Mouse (Mus musculus): Measurements from ENCODE around the gene Mapt.

Gene Mapt

DNA sequence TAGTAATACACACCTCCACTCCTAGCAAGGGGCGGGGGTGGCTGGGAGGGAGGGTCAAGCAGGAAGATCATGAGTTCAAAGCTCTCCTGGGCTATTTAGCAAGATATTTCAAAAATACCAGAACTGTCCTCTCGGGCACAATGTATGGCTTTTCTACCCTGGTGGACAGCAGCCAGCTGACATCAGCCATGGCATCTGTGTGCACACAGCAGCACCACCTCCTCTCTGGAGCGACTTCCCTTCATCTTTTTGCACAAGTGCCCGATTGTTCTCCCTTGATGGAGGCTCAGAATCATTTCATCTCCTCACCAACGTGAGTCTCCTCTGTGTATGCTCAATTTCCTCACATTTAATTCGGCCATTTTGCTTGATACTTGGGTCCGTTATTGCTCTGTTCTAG, 44.6 kb downstream of the Mapt start:
- no peak for DNase-seq (ENCODE audit: low read depth)

DNA sequence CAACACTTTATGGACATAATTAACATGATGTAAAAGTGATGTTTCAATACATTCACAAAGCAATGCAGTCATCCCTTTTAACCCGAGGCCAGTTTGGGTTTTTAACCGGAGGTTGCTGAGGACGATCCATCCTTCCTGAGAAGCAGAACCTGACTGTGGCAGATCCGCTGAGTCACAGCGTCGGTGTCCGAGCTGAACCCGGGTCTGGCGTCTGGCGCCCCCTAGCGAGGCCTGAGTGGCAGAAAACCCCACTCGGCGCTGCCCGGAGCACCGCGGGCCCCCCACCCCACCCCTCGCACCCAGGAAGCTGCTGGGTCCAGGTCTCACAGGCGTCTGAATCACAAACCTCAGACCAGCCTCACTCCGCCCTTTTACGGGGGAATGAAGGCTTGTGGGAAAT, 47.0 kb downstream of the Mapt start:
- peak; percentile 9 for DNase-seq (ENCODE audit: low read depth)

DNA sequence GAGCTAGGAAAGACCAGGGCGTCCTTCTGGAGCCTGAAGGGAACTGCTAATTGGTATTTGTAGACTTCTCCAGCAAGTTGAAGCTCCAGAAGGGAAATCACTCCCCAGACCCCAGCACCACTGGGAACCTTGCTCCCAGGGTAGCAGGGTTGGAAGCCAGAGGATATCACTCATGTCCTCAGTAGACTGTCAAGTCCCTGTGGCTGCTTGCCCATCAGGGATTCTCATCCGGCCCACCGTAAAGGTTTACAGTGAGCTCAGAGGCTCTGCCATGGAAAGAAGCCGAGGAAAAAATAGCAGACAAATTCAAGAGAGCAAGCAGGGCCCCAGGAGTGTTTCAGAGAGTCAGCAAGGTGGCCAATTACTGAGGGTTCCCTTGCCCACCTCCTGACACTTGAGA, 47.9 kb downstream of the Mapt start:
- no peak for DNase-seq (ENCODE audit: low read depth)

DNA sequence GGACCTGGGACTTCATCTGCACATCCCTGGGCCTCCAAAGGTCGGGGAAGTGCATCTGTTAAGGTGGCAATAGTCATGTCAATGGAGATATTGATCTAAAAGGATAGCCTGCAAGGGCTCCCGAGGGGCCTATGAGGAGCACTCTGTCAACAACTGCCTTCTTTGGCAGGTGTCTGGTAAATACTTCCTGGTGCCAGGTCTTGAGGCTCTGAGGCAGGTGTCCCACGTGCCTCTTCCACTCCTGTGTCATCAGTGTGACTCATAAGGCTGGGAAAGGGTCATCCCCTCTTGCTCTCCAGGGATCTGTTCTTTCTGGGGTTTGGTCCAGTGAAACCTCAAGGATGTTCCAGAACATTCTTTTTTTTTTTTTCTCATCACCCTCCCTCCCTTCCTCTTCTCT, 48.3 kb downstream of the Mapt start:
- DNase-seq (ENCODE audit: low read depth) = no peak

DNA sequence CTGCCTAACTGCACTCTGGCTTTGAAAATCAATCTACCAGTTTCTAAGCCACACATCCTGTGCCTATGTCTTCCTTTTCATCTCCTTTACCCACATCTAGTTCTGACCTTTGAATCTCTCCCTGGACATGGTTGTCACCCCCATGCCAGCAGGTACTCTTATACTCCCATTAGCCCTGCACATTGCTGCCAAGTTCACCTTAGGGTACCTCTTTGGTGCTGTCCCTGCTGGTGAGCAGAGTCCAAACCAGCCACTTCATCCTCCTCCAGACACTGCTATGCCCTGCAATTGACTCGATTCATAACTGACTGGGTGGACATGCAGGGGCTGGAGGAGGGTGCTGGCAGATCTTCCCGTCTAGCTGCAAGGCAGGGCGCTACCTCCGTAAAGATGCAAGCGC, 50.3 kb downstream of the Mapt start:
- no peak for DNase-seq (ENCODE audit: low read depth)

DNA sequence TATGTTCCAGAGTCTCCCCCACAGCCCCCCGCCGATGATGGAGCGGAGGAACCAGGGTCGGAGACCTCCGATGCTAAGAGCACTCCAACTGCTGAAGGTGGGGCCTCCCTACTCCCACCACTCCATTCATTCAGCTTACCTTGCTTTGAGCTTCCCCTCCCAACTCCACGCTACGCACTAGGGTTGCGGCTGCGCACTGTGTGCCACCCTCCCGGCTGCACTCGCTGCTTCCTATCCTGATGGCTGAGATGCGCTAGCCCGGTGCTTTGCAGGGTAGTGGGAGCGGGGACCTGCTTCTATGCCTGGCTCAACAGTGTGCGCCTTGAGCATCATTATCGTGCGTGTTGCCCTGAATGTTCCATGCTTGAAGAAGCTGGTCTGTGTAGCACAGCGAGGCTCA, 55.9 kb downstream of the Mapt start:
- no peak for DNase-seq (ENCODE audit: low read depth)

DNA sequence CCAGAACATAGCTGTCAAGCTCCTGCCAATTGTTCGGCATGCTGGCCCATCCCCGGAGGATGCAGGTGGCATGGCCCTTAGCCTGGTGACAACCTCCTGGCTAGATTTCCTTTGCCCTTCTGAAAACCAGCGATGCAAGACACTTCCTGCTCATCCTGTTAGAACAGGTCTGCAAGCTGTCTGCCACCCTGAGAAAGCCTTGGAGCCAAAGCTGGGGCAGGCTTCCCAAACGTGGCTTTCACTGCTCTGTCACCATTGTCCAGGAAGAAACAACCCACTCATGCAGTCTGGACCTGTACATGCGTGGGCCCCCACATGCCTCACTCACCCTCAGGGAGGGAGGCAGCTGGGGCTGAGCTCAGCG, 57.6 kb downstream of the Mapt start:
- no peak for DNase-seq (ENCODE audit: low read depth)

DNA sequence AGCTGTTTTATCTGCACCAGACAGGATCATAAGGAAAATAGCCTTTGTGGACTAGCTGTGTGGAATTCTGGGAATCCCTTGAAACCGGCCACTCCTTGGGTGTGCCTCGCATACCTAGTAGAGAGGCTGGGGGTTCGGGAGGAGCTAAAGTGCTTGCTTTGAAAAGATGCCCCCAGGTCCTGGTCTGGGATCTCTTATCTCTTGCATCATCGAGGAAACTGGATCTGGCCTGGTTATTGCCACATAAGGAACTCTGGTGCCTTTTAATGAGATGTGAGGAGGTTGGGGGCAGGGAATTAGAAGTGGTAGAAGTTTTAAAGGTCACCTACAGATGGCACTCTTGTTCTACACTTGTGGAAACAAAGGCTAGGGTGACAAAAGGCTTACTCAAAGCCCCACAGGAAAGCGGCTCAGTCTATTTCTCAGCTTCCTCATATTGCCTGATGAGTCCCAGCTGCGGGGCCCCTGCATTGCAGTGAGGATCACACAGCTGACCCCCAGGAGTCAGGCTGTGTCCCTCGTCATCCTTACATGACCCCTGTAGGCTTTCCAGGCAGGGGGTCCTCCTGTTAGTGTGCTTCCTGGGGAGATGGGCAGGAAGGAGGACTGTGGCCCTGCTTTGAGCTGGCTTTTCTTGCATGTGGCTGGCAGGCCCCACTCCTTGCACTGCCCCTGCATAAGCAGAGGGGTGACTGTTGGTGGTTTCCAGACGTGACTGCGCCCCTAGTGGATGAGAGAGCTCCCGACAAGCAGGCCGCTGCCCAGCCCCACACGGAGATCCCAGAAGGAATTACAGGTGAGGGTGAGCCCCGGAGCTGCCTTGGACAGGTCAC, 58.2 kb downstream of the Mapt start:
- DNase-seq (ENCODE audit: low read depth) = peak; percentile 62

DNA sequence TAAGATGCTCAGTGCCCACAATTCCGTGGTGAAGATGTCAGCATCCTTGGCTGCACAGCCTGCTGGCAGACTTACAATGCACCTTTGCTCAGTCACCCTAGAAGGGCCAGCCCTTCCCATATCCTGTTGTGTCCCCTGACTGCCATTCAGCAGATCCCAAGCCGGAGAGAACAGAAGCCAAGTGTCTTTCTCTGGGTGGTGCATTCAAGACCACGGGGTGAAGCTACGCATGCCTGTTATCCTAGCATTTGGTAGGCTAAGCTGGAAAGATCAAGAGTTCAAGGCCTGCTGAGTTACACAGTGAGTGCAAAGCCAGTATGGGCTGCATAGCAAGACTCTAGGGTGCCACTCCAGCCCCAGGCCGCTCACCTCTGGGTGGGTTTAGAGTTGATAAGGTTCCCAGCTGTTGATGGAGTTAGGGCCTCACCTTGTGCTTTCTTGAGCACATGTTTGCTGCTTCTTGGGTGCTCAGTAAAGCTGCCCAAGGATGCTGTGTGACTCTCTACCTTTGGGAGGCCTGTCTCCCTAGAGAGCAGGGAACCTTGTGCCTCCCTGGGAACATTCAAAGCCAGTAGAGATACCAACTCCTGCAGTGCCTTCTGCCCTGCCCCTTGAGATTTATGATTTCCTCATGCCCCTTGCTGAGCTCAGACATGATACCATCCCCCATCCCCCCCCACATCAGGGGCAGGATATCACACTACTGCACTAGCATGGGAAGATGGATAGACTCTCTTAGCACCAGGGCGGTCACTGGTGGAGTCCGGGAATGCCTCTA, 61.4 kb downstream of the Mapt start:
- DNase-seq (ENCODE audit: low read depth) = no peak

DNA sequence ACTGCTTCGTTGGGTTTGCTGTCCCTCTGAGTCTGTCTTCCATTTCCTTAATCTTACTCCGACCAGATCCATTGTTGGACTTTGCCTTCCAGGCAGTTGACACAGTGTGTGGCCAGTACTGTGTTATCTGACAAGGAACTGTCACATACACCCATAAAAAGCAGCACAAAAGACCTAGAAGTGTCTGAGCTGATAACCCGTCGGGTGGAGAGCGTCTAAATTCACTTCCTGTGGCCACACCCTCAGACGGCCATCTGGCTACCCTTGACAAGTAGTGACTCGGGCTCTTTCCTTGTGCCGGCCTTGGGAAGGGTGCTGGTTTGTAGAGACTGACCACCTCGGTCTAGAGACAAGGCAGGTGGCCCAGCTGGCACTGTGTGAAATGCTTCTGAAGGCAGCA, 62.1 kb downstream of the Mapt start:
- no peak for DNase-seq (ENCODE audit: low read depth)

DNA sequence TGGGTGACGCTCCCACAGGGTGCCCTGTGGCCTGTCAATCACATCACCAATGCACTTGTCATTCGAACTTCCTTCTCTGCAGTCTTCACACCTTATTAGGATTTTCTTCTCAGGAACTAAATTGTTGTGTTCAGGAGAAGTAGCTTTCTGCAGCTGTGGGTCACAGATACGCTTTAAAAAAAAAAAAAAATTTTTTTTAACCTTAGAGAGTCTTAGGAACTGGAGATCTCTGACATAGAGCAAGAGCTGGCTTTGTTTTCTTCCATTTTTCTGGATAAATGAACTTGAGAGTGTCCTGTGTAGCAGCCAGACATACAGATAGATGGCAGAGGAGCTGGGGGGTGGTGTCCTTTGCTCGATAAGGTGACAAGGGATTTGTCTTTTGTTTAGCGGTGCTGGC, 64.0 kb downstream of the Mapt start:
- DNase-seq (ENCODE audit: low read depth) = no peak

DNA sequence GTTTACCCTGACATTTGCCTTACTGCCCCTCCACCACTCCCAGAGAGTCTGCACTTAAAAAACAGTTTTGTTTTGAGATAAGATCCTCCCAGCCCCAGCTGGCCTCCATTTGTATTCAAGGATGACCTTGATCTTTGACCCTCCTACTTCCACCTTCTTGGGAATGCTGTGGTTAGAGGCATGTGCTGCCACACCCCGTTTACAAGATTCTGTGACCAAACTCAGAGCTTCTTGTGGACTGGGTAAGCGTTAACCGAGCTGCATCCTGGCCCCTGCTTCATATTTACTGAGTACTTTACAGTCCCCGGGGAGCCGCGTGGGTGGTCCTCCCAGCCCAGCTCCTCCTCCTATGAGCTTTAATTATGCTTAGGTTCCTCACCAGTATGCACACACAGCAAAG, 64.5 kb downstream of the Mapt start:
- no peak for DNase-seq (ENCODE audit: low read depth)

DNA sequence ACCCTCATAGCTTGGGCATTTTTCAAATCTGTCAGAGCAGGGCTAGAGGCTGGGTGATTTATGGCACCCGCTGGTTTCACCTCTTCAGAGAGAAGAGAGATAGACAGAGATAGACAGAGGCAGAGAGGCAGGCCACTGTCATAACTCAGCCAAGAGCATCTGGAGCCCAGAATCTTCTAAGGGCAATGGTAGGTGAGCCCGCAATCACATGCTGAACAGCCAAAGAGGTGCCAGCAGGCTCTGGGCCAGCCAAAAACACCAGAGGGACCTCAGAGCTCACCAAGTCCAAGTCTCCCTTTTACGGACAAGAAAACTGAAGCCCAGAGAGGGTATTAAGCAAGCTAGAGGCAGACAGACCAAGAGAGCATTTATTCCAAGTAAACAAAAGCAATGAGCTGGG, 66.5 kb downstream of the Mapt start:
- no peak for DNase-seq (ENCODE audit: low read depth)

DNA sequence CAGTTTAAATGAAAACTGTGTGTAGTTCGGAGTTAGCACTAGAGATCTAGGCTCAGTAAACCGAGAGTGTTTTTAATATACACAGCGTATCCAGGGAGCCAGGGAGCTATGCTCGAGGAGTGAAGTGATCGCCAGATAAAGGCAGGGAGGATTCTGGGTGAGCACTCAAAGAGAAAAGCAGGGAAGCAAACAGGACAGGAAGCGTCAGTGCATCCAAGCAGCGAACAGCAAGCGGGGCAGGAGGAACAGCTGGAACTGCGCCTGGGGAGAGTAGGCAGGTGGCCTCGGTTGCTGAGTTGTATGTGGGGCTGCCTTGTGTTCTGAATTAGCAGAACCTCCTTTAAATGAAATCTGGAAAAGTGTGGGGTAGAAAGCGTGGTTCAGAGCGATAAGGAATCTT, 71.4 kb downstream of the Mapt start:
- no peak for DNase-seq (ENCODE audit: low read depth)

DNA sequence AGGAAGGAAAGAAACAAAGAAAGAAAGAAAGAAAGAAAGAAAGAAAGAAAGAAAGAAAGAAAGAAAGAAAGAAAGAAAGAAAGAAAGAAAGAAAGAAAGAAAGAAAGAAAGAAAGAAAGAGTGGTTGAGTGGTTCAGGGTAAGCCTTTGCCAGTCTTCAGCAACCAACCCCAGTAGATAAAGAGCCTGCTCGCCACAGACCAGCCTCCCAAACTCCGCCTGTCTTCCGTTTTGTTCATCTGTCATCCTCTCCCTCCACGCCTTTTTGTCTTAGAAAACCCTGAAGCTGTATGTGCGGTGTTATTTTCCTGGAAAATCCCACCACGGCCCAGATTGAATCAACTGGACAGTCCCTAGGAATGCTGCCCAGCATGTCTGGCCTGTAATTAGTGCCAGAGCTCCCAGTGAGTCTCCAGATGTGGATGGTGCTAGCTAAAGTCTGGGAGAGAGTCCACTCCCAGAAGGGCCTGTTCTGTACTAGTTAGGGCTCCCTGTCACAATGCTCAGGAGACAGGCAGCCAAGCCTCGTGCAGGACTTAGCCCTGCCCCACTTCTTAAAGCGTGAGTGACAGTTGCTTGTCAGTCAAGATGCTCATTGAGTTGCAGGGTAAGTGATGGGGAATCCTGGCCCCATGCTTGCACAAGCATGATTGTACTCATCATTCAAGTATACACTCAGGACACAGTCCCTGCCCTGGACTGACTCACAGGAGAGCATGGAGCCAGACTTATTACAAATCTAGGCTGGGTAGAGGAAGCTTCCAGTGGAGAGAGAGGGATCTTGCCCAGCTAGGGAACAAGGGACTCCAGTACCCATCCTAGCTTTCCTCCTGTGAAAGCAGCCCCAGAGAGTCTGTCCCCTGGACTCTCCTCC, 72.1 kb downstream of the Mapt start:
- no peak for DNase-seq (ENCODE audit: low read depth)

DNA sequence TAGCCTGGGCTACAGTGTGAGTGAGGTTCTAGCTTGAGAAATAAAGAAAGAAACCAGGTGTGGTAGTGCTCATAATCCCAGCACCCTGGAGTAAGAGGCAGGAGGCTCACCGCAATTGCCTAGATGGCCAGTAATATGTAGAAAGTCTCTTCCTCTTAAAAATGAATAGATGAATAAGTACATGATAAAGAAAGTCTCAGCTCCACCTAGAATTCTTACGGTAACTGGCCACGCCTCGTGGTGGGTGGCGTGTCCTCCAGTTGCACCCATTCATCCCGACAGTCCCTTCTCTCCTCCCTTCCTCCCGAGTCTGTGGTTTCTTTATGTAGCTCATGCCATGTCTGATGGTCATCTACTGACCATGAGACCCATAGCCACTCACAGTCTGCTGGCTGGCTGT, 74.5 kb downstream of the Mapt start:
- no peak for DNase-seq (ENCODE audit: low read depth)

DNA sequence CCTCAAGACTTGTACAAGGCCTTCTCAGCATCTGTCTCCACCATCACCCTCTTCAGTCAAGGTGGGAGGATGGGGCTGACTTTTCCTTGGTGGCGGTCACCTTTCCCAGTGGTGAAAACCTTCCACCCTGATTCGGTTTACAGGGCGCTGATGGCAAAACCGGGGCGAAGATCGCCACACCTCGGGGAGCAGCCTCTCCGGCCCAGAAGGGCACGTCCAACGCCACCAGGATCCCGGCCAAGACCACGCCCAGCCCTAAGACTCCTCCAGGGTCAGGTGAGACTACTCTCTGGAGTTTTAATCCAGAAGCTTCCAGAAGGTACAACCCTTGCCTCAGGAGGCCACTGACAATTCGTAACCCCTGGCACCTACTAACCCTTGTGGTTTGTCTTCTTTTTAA, 75.3 kb downstream of the Mapt start:
- DNase-seq (ENCODE audit: low read depth) = no peak

DNA sequence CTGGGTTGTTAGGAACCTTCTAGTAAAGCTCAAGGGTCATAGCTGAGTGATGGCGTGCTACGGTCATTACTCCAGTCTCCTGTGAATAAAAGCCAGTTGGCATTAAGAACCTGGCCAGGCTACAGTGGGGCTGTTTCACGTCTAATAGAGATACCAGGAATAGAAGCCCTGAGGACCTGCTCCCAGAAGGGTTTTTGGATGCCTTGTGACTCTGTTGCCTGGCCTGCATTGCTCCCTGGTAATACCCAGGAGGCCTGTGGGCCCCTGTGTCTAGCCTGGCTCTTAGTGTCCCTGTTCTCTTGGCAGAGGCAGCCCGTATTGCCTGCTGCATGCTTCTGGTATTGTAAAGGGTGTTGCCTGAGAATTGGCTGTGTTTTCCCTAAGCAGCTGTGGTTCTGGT, 75.9 kb downstream of the Mapt start:
- DNase-seq (ENCODE audit: low read depth) = no peak

DNA sequence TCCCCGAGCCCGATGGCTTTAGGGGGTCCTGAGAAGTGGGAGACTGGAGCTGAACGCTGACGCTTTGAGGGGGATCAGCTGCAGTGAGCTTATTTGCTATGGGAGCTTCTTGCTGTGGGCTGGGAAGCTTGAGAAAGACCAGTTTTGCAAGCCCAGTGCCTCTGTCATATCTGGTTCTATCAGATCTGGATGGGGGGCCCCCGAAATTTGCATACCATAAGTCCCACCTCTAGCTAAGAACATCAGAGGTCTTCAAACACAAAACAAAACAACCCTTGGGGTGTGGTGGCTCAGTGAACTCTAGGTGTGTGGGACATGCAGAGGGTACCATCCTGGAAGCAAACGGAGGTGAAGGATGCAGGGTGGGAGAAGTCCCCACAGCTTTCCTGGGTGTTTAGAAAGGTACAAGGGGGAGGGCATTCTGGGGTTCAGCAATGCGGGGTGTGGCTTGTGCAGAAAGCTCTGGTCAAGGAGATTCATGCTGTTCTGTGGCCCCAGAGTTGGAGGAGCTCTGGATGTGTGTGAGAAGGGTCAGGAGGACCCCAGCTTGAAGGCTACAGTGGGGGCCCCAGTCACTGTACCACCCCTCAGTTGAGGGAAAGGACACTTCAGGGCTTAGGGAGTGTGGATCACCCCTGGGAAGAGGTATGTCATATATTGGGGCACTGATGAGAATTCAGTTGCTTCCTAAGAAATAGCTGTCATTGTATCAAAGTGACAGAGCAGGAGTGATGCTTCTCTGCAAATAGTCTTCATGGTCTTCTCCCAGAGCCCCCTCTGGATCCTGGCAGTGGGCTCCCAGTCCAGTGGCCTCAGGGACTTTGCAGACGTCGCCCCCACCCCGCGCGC, 78.4 kb downstream of the Mapt start:
- DNase-seq (ENCODE audit: low read depth) = no peak

DNA sequence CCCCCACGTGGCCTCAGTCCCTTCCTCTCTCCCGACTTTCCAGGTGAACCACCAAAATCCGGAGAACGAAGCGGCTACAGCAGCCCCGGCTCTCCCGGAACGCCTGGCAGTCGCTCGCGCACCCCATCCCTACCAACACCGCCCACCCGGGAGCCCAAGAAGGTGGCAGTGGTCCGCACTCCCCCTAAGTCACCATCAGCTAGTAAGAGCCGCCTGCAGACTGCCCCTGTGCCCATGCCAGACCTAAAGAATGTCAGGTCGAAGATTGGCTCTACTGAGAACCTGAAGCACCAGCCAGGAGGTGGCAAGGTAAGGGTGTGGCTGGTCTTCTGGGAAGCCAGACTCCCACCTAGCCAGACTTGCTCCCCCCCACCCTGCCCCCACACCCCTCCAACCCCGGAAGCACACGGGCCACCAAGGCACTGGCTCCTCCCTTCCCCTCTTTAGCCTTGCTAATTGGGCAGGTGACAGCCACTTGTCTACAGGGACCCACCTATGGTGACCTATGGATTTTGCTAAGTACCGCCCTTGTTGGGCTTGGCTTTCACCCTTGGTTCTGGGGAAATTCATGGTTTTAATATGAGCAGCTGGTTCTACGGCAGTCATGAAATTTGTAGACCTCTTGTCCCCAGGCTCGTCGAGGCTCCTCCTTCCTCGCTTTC, 79.2 kb downstream of the Mapt start:
- DNase-seq (ENCODE audit: low read depth) = no peak

DNA sequence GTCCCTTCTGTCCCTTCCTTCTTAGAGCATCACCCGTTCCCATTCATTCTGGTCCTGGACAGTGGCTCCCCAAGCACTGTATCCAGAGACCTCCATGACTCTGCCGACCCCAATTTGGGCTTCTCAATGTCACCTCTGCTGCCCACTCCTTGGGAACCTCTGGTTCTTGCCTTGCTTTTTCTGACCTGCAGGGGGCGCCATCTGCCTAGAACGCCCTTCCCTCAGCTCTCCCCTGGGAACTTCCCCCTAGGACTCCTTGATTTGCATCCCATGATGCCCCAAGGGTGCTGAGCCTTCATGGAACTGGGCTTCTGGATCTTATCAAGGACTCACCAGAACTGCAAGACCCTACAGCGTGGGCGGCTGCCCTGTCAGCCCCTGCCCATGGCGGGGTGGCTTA, 80.5 kb downstream of the Mapt start:
- peak; percentile 35 for DNase-seq (ENCODE audit: low read depth)

All from naive thymus-derived CD4-positive, alpha-beta T cell, adult 2 months (primary cell).